Mouse (Mus musculus): ENCODE data around the gene Wt1.

The Wt1 gene

DNA sequence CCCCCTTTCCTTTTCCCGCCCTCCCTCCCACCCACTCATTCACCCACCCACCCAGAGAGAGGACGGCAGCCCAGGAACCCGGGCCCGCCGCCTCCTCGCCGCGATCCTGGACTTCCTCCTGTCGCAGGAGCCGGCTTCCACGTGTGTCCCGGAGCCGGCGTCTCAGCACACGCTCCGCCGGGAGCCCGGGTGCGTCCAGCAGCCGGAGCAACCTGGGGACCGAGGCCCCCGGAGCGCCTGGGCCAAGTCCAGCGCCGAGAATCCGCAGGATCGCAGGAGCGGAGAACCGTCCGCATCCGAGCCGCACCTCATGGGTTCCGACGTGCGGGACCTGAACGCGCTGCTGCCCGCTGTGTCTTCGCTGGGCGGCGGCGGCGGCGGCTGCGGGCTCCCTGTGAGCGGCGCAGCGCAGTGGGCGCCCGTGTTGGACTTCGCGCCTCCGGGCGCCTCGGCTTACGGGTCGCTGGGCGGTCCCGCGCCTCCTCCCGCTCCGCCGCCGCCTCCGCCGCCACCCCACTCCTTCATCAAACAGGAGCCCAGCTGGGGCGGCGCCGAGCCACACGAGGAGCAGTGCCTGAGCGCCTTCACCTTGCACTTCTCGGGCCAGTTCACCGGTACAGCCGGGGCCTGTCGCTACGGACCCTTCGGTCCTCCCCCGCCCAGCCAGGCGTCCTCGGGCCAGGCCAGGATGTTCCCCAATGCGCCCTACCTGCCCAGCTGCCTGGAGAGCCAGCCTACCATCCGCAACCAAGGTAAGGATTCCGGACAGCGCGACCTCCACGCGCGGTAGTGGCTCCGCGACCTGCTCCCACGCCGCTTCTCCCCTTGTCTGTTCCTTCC is 582 bp downstream of the Wt1 start:
- no peak for DNase-seq

DNA sequence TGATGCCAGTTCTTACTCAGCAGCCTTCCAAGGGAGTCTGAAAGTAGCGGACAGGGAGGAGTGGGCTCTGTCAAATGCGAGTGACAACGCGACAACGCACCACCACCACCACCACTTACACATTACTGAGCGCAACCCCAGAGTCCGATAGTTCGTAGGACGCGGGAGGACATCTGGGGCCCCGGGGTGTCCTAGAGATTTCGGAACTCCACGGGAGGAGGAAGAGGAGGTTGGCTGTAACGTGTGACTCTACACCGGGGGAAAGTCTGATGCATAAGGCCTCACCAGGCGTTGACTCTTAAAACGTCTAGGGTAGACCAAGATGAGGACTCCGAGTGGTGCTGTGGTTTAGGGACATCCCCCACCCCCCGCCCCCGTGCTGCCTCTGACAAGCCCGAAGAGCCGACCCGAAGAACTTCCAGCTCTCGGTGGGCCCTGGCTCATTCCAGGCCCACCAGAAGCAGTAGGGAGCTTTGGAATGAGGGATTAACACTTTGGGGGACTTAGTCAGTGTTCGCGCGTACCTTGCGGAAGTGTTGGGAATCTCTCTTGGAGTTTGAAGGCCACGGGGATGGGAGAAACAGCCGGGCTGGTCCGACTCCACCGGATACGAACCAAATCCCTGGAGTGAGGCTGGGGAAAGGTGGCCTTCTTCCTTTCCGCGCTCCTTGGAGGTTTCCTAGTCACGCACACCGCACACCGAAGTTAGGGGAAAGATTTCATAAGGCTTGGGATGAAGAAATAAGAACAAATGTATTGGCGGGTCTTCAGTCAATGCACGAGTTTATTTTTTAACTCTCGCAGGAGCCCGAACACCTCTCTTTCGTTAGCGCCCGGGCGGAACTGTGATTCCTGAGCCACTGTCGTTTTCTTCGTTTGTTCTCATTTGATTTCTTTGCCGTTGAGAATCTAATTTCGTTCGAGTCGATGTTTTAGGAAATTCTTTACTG is 1.5 kb downstream of the Wt1 start:
- no peak for DNase-seq

DNA sequence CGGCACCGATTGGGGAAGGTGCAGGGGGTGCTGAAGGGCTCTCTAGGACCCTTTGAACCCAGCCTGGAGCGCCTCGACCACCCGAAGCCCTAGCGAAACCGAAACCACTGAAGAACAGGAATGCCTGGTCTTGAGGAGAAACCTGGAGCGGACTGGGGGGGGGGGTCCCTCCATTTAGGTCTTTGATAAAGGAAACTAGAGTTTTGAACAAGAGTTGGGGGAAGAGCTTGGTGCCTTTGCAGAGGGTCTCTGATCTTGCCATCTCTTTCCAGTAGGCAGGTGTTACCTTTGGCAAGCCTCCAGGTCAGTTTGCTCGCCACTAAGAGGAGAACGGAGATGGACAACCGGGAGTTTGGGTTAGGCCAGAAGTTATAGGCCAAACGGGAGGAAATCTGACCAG is 2.2 kb downstream of the Wt1 start:
- no peak for DNase-seq

GRCm38 (mm10) chr2:105130351-105131060 is 4.2 kb downstream of the Wt1 start:
- DNase-seq = no peak

DNA sequence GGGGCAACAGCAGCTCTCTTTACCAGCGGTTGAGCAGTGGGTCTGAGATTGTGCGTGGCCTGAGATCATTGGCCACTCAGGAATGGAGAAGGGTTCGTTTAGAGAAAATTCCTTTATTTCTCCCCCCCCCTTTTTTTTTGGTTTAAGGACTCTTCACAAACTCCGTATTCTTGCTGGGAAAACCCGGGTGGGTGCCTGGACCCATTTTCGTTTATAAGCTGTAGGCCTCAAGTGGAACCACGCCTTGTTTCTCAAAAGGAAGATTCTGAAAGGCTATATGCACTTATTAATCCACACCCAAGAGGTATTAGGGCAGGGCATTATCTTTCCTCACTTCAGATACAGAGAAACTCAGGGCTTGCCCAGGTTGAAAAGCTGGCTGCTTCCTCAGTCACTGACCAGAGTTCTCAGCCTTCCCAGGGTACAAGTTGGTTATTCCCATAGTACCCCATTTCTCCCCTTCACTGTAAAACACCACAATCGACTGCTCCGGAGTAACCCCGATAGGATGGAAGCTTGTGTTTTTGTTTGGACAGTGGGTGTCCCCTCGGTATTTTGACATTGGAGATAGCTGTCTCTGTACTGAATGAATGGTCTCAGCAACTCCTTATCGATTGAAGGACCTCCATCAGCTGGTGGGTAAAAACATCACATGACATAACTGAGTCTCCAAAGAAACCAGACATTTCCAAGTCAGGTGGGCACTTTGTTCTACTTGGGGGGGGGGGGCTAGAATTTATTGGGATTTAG is 4.9 kb downstream of the Wt1 start:
- no peak for DNase-seq

- no peak for DNase-seq
These were observed 5.4 kb downstream of the Wt1 start for GRCm38 (mm10) chr2:105131811-105132100.

DNA sequence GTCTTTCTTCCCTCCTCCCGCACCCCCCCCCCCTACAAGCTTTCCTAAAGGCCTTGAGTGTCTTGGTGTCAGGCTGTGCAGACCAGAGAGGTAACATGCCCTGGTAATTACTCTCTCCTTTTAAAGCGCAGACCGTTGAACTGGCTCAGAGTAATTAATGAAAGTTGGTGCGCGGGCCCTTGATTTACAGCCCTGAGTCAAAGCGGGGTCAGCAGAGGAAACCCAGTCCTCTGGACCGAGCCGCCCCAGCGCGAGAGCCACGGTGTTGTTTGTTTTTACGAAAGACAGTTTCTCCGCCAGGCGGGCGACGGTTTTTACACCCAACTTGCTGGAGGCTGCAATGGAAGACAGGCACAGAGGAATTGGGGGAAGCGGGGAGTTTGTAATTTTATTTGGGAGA is 6.0 kb downstream of the Wt1 start:
- DNase-seq = no peak

GRCm38 (mm10) chr2:105132933-105133795 is 6.8 kb downstream of the Wt1 start:
- DNase-seq = no peak

DNA sequence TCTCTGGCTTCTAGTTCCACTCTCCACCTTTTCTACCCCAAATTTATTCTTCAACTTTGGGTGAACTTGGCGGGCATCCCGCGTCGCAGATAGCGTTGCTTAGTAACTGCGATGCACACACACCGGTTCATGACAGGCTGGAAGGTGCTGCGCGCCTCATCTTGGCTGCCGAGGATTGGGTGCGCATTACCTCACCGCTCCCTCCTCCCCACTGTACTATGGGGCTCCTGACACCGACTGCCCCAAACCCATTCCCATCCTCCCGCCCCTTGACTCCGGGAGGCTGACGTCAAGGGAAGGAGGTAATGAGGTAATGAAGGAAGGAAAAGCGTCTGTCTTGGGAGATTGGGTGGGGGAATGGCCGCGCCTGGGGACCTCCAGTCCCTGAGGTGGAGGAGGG is 8.0 kb downstream of the Wt1 start:
- no peak for DNase-seq

DNA sequence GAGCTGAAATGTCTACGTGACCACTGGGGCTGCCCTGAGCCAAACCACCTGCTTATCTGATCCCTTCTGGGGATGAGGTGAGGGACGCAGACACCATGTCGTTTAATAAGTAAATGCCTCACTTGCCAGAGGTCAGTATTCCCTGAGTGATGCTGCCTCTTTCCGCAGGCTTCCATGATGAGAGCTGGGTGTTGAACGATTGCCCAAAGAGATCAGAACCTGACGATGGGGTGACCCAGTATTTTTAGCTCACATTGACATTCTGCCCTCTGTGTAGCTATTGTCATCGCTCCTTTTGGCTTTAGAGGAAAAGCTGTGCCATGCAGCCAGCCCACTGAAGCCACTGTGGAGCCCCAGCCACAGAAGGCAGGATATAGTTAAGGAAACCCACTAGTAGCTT is 13.1 kb downstream of the Wt1 start:
- no peak for DNase-seq

DNA sequence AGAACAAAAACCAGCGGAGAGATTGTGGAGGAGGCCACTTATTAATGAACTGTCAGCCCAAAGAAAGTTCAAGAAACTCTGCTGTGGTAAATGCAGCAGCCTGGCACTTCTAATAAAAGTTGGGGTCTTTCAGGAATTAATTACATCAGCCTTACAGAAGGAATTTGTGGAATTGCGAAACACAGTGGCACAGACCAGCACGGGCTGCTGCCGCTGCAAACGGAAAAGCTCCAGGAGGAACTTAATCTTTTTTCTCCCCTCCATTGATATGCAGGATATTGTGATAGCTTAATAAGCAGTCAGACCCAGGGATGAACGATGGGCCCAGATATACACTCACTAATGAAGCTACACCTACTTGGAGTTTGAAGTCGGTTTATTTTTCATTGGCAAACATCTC is 15.0 kb downstream of the Wt1 start:
- no peak for DNase-seq

DNA sequence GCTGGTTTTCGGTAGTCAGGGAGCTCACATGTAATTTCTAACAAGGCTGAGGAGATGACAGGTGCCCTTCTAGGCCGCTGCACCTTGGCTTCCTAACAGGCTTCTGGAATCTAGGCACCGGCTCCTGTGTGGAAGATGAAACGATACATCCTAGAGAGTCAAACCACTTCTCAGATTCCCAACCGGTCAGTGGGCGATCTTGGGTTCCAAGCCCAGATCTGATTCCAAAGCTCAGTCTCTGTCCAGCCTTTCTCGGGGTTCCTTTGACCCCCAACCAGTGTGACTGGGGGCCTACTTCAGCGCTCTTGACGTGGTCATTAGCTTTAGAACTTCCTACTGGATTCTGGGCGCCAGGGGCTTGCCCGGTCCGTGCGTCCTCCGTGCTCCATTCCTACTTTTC is 17.4 kb downstream of the Wt1 start:
- no peak for DNase-seq

GRCm38 (mm10) chr2:105151544-105151943 is 25.2 kb downstream of the Wt1 start:
- no peak for DNase-seq

- no peak for DNase-seq
These were observed 26.7 kb downstream of the Wt1 start for GRCm38 (mm10) chr2:105153046-105153445.

GRCm38 (mm10) chr2:105160949-105161348 is 34.6 kb downstream of the Wt1 start:
- no peak for DNase-seq

DNA sequence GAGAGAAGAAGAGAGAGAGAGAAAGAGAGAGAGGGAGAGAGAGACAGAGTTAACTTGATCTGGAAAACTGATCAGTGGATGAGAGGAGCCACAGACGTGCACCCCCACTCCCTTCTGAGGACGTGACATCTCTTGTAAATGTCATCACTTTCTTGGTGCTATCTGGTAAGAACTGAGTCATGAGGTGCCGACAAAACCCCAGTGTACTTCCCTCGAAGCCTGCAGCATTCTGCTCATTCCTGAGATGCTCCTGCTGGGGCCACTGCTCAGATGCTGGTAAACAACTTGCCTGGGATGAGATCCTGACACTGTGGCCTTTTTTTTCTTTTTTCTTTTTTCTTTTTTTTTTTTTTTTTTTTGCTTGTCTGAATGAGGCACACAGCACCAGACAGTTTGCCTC is 36.4 kb downstream of the Wt1 start:
- no peak for DNase-seq

DNA sequence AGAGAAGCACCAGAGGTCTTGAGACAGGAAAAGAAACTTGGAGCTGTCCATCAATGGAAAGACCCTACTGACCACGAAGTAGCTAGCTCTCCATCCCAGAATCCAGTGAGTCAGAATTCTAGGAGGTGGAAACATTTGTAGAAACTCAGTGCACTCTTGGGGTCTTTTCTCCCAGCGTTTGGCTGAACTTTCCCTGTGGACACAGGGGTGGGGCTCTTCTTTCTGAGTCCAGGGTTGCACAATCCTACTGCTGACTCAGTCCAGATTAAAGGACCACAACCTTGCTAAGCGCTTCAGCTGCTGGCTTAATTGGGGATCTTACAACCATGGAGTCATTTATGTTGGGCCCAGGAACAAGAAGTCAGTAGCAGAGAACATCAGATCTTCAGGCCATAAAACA is 41.8 kb downstream of the Wt1 start:
- DNase-seq = no peak

GRCm38 (mm10) chr2:105174254-105174653 is 47.9 kb downstream of the Wt1 start:
- no peak for DNase-seq

GRCm38 (mm10) chr2:105178871-105179270 is 52.5 kb downstream of the Wt1 start:
- DNase-seq = no peak

- peak; percentile 5 for DNase-seq
These were observed 56.2 kb downstream of the Wt1 start for GRCm38 (mm10) chr2:105182501-105182900.

DNA sequence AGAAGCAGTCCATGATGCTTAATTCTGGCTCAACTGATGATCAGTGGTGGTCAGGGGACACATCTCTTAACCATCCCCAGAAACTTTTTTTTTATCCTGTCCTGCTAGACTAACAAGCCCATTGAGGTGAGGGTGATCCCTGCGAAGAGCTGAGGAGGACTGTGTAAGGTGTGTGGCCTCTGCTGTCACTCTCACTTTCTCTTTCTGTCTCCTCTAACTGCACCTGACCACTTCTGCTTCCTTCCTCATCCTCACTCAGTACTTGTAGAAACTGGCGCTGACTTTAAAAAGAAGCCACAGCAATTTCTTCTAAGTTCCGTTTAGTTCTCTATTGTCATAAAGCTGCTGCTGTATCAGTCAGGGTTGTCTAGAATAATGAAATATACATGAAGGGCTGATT is 58.8 kb downstream of the Wt1 start:
- DNase-seq = no peak
